Mouse (Mus musculus): ENCODE measurements at regions not wholly inside any gene's neighbourhood (a gene's known extent, or its start where the extent isn't known, plus 50 kb on each side); places are given as distances from the start of the nearest gene placed in this dataset.
A peak's percentile ranks its signal among the peaks of the same experiment; 100 is the strongest.
"Not testable (repeated sequence)": the region's sequence is repeated elsewhere in the genome, so short reads cannot be mapped to it uniquely, and the experiment has no call there.

GRCm38 (mm10) chr16:30797973-30798471 lies 198.5 kb downstream of the Fam43a start:
- ATAC-seq (ENCODE audit: low TSS enrichment), result peak; percentile 72

- no peak for ATAC-seq (ENCODE audit: low TSS enrichment)
These were observed 199.0 kb downstream of the Fam43a start for GRCm38 (mm10) chr16:30798536-30798935.

GRCm38 (mm10) chr16:30799699-30800483 lies 200.4 kb downstream of the Fam43a start:
- no peak for ATAC-seq (ENCODE audit: low TSS enrichment)

DNA sequence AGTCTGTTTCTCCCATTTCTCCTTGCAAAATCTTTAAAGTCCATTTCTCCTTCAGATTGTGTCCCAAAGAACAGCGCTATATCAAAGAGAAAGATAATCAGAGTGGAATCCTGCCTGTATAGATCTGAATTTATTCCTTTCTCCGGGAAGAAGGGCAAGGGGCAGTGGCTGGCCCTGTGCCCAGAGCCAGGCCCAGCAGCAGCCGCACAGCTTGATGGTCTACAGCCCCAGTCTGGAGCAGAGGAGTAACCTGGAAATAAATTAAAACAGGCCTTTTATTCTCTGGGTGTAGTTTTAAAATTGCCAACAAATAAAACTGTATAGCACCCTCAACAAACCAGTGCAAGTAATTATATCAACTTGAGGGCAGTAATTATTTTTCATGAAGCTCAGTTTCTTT lies 204.5 kb downstream of the Fam43a start:
- no peak for ATAC-seq (ENCODE audit: low TSS enrichment)

DNA sequence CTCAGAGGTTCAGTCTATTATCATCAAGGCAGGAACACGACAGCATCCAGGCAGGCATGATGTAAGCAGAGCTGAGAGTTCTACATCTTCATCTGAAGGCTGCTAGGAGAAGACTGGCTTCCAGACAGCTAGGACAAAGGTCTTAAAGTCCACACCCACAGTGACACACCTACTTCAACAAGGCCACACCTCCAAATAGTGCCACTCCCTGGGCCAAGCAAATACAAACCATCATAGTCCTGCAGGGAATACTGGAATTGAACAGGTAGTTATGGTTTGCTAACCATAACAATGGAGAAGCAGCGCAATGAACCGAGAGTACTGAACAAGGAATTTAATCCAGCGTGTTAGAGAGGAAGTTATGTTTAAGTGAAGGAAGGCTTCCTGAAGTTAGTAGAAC lies 206.7 kb downstream of the Fam43a start:
- ATAC-seq (ENCODE audit: low TSS enrichment), result not testable (repeated sequence)

DNA sequence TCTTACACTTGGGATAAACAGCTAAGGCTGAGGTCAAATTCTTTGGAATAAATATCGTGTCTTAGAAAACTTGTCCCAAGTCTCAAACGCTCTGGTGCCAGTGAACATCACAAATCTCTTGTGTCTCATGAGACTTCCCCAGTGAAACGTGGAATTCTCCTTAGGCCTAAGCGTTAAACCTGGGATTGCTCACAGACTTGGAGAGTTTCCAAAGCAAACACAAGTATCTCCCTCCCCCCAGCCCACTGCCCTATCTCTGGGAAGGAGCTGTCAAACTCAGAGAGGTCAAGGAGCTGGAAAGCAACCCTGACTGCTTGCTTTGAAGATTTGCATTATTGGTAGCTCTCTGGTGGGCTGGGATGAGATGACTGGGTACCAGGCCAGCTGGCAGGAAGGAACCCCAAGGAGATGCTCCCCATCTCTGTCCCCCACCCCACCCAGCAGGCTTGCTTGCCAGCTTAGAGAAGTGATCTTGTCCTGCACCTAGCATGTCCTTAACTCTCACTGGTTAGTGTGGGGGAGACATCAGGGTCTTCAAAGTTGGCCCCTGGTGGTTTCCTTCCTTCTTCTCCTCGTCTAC lies 219.1 kb downstream of the Fam43a start:
- no peak for ATAC-seq (ENCODE audit: low TSS enrichment)

- no peak for ATAC-seq (ENCODE audit: low TSS enrichment)
These were observed 219.8 kb downstream of the Fam43a start for GRCm38 (mm10) chr16:30819342-30819741.

DNA sequence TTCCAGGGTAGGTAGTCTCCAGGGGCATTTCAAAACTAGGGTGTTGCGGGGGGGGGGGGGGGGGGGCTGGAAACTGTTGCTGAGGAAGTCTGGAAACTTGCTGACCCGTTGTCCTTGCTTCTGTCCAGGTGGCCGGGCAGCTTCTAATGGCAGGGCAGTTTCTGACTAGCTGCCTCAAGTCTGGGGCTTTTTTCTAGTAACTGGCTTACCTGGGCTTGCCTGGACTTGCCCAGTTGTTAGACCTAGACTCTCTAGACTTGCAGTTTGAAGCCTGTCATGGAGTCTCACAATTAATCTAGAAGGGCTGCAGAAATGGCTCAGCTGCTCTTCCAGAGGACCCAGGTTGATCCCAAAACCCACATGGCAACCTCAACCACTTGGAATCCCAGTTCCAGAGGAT lies 220.7 kb downstream of the Fam43a start:
- ATAC-seq (ENCODE audit: low TSS enrichment), result no peak

DNA sequence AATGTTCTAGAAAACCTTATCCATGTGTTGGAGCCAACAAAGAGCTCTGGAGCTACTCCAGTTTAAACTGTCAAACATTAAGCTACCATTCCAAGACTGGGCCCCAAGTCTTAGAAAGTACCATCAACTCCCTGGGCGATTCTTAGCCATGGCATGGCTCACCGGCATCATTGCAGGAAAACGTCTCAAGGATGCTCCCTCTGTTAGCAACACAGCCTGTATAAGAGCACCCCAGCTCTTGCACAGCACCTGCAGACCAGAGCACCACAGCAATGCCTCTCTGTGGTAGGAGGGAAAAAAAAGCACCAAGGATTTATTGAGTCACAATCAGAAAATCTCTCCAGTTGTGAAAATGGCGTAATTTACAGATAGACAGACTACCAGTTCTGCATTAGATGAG lies 221.2 kb downstream of the Fam43a start:
- no peak for ATAC-seq (ENCODE audit: low TSS enrichment)

- no peak; the same call in 1 of the 2 replicates for ATAC-seq (ENCODE audit: low TSS enrichment)
These were observed 221.8 kb downstream of the Fam43a start for GRCm38 (mm10) chr16:30821191-30821910.

DNA sequence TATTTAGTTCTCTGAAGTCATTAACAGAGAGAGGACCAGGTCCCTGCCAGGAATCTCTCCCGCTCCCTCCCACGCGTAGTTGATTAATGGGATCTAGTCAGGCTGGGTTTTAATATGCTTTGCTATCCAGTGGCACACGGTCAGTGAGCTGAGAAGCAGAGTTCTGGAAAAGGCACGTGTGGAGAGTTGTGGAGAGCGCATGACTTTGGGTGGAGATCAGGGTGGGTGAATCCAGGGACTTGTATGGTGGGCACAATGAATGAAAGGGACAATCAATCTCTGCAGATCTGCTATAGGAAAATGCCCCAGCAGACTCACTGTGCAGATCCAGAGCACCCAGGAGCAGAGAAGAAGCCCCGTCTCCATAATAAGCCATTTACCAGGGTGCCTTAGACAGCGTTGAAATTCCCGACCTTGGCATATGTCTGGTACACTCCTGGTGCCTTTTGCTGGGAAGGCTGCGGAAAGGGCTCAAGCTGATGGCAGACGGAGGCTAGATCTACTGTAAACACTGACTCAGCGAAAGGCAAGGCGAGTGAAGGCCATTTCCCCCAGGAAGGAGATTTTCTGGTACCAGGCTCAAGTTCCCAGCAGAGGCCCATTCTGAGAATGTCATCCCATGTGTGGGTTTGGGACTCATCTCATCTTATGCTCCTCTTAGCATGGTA lies 222.5 kb downstream of the Fam43a start:
- ATAC-seq (ENCODE audit: low TSS enrichment), result no peak

DNA sequence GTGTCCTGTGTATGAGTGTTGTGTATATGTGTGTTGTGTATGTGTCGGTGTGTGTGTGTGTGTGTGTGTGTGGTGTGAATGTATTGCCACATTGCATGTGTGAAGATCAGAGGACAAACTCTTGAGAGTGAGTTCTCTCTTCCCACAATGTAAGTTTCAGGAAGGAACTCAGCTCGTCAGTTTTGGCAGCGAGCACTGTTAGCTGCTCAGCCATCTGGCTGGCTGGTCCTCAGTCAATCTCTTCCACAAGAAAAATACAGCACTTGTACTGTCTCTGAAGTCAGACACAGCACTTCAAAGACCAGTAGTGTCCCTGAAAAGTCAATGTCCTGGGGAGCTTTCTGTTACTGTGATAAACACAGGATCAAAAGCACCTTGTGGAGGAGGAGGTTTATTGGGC lies 226.6 kb downstream of the Fam43a start:
- ATAC-seq (ENCODE audit: low TSS enrichment), result peak; percentile 96

DNA sequence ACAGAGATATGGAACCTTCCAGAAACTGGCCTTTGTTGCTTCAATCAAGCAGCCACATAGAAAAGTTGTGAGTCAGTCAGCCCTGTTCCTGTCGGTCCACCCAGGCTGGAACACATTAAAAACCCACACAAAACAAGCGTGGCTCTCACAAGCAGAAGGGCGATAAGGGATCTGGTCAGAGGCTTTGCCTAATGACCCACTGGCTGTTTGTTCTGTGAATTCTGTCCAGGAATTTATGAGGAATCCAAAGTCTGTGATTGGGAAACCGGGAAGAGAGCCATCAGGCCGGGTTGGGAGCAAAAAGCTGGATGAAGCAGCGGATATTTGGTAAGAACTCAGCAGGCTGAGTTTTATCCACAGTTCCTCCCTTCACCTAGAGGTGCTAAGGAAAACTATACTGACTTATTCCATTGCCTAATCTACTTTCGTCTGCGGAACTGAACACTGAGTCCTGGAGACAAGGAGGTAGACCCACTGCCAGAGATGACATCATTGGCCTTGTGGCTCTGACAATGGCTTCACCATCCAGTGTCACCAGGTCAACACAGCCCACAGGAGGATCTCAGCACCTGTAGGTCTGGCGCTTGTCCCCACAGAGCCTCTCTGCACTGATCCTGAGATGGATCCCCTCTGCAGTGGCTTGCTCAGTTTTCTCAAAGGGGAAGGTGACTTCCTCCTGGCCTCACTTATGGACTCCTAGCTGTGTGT lies 228.5 kb downstream of the Fam43a start:
- no peak for ATAC-seq (ENCODE audit: low TSS enrichment)

DNA sequence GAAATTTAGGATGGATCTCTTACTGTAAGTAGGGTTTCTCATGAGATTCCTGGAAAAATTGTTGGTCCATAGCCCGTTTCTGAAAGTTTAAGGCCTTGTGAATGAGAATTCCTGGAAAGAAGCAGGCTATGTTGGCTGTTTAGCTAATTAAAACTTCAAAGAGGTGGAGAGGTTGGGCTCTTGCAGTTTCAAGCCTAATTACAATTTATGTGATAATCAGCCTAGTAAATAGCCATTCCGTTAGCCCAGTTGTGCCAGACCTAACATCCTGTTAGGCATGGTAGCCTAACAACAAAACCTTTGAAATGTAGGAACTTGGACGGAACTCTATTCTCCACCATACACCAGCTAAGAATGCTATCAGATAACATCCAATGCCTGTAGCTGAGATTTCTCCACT lies 235.0 kb downstream of the Fam43a start:
- ATAC-seq (ENCODE audit: low TSS enrichment), result no peak

- no peak for ATAC-seq (ENCODE audit: low TSS enrichment)
These were observed 236.2 kb downstream of the Fam43a start for GRCm38 (mm10) chr16:30835678-30836077.

DNA sequence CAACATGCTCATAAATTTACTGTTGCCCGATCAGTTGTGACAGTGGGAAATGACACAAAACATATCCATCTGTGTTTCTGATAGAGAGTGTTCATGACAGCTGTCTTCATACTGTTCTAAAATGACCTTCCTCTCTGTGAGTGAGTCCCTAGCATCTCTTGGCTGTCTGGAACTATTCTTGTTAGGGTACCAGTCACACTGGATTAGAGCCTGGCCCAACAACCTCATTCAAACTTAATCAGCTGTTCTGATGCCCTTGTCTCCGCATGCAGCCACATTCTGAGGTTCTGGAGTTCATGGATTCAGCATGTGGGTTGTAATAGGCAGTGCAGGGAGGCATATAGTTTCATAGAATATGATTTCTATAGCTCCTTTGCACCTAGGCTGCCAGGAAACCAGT lies 238.4 kb downstream of the Xxylt1 start:
- ATAC-seq (ENCODE audit: low TSS enrichment), result no peak

DNA sequence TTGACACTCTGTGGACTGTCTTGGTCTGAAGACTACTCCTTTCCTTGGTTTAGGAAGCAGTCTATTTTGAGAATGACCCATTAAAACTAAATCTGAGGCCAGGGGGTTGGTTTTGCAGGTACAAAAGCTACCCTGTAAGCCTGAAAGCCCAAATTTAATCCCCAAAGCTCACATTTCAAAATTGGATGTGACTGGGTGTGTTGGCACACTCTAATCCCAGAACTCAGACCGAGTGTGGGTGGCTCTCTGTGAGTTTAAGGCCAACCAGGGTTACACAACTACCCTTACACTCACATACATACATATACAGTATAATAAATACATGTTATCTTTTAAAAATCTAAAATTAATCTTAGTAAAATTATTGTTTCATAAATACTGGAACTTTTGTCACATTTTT lies 228.6 kb downstream of the Xxylt1 start:
- ATAC-seq (ENCODE audit: low TSS enrichment), result no peak

DNA sequence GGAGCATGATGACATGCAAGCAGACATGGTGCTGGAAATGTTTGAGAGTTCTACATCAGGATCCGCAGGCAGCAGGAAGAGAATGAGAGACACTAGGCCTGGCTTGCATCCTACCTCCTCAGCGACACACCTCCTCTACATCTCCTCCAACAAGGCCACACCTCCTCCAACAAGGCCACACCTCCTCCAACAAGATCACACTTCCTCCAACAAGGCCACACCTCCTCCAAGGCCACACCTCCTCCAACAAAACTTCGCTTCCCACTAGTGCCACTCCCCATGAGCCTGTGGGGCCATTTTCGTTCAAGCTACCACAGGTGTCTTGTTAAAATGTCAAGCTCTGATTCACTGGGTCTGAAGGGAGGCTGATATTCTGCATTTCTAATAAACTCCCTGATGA lies 226.5 kb downstream of the Xxylt1 start:
- ATAC-seq (ENCODE audit: low TSS enrichment), result no peak

- no peak for ATAC-seq (ENCODE audit: low TSS enrichment)
These were observed 223.6 kb downstream of the Xxylt1 start for GRCm38 (mm10) chr16:30857656-30858055.

DNA sequence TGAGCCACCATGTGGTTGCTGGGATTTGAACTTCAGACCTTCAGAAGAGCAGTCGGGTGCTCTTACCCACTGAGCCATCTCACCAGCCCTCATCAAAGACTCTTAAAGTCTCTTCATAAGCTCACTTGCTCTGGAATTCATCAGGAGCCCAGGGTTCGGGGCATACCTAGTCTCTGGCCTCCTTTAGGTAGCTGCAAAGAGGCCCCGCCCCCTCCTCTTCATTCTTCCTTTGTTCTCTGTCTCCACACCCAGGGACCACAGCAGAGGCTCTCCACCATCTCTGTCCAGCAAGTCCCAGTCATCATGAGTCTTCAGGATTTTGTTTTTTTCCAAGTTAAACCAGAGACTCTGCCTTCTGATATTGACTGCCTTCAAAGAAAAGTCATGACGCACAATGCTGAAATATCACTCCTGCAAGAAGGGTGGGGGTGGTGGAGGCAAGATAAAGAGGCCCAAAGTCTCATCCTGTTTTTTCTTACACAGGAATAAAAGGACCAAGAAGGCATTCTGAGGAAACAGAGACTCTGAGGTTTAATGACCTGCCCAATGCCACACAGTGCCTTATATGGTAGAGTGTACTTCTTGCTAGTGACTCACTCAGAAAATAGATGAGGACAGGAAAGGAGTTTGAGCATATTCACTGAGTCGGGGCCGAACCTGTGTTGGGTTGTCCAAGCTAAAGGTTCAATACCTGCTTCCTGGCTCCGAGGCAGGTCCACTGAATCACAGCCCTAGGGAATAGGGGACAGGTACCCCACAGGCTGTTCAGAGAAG lies 211.9 kb downstream of the Xxylt1 start:
- no peak for ATAC-seq (ENCODE audit: low TSS enrichment)

DNA sequence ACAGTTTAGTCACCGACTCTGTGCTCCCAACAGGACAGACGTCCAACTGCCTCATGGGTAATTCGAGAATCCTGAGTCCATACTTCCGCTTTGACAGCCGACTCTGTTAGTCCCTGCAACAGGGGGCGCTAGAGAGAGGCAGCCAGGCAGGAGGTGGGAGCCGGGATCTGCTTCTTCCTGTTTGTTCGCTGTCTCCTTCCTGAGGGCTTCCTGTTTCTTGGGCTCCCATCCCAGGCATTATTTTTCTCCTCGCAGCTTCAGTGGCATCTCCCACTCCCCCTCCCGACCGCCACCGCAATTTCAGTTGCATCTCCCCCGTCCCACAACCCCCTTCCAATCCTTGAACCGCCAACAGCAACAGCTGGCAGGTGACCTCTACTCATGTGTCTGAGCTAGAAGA lies 211.1 kb downstream of the Xxylt1 start:
- ATAC-seq (ENCODE audit: low TSS enrichment), result no peak

Data from frontal cortex, adult (tissue).